Mouse (Mus musculus) forebrain, embryonic 13.5 days (tissue): ENCODE measurements around the gene Il10rb. TPM values are rescaled to one million over a fixed set of nuclear protein-coding genes. Genes with fewer than 3 reads are reported as not detected.
"Not testable (repeated sequence)": the region's sequence is repeated elsewhere in the genome, so short reads cannot be mapped to it uniquely, and the experiment has no call there.

Source experiments
- ATAC-seq: fragments of 200-750 bp; cut with Nextera tagmentation; 2 replicates; pipeline ENCODE4 v1.8.0; 2017
- H3K27ac ChIP-seq: fragments of 300-500 bp; sonication (generic); 2 replicates; pipeline ENCODE4 v1.5.1; 2015; ENCODE audit warnings: inconsistent platforms, mild to moderate bottlenecking, moderate library complexity
- H3K27me3 ChIP-seq: fragments of 300-500 bp; sonication (generic); 2 replicates; pipeline ENCODE4 v1.6.1; 2015; ENCODE audit warnings: mild to moderate bottlenecking, inconsistent platforms
- H3K36me3 ChIP-seq: fragments of 300-500 bp; sonication (generic); 2 replicates; pipeline ENCODE4 v1.6.1; 2015; ENCODE audit warnings: mild to moderate bottlenecking, inconsistent platforms; ENCODE audit not compliant: poor library complexity, severe bottlenecking
- H3K4me1 ChIP-seq: fragments of 300-500 bp; sonication (generic); 2 replicates; pipeline ENCODE4 v1.6.1; 2015; ENCODE audit warnings: inconsistent platforms
- H3K4me2 ChIP-seq: fragments of 300-500 bp; sonication (generic); 2 replicates; pipeline ENCODE4 v1.6.1; 2015; ENCODE audit warnings: inconsistent platforms, mild to moderate bottlenecking, moderate library complexity
- H3K4me3 ChIP-seq: fragments of 300-500 bp; sonication (generic); 2 replicates; pipeline ENCODE4 v1.5.1; 2015; ENCODE audit warnings: mild to moderate bottlenecking, inconsistent platforms
- H3K9ac ChIP-seq: fragments of 300-500 bp; sonication (generic); 2 replicates; pipeline ENCODE4 v1.6.1; 2015; ENCODE audit warnings: mild to moderate bottlenecking, inconsistent platforms
- H3K9me3 ChIP-seq: fragments of 300-500 bp; sonication (generic); replicated peaks from 2 replicates; pipeline ENCODE4 v1.6.1; 2016; ENCODE audit warnings: inconsistent platforms
- WGBS: fragments of 180-500 bp; shearing (Covaris S2); methylation state at CpG from one replicate; pipeline ENCODE4 v1.1.7; 2015; 5-methylcytosine and 5-hydroxymethylcytosine counted together
- polyA plus RNA-seq: library from polyadenylated mRNA; unstranded; fragments of >200 nt; fragmentation: Nextera tagmentation; extraction: Ambion mirVana; gene quantifications from 2 replicates; pipeline ENCODE4 v1.2.1, GENCODE M21; 2015

Gene Il10rb
- polyA plus RNA-seq, 1 experiment from 2014 or later, result 5.9 TPM

- no peak overlapping the region for H3K27ac ChIP-seq
- 81% methylated on average over 8 of the region's 8 CpGs for WGBS
- no peak overlapping the region for H3K9ac ChIP-seq
- H3K9me3 ChIP-seq, result no peaks in the 10 kb centered on the region
- H3K4me2 ChIP-seq, result no peak overlapping the region
- H3K4me3 ChIP-seq, result no peak overlapping the region
- H3K27me3 ChIP-seq, result no peaks in the 10 kb centered on the region
- no peaks in the 10 kb centered on the region for H3K36me3 ChIP-seq
- ATAC-seq, result no peak
- H3K4me1 ChIP-seq, result no peaks in the 10 kb centered on the region
These were observed 22.4 kb downstream of the Il10rb start for GRCm38 (mm10) chr16:91428259-91428865.

GRCm38 (mm10) chr16:91432720-91433328 is 26.9 kb downstream of the Il10rb start:
- ATAC-seq, result no peak
- Histone ChIP-seq H3K36me3 (no peaks in the 10 kb centered on the region), H3K27ac (no peak overlapping the region), H3K9me3 (no peaks in the 10 kb centered on the region), H3K4me2 (no peak overlapping the region), H3K4me3 (no peak overlapping the region), H3K4me1 (no peaks in the 10 kb centered on the region), H3K9ac (no peak overlapping the region), H3K27me3 (no peaks in the 10 kb centered on the region)
- WGBS, result 45% methylated on average over 5 of the region's 5 CpGs

GRCm38 (mm10) chr16:91433329-91433933 is 27.5 kb downstream of the Il10rb start:
- Histone ChIP-seq H3K4me3 (no peak overlapping the region), H3K4me2 (no peak overlapping the region), H3K36me3 (no peaks in the 10 kb centered on the region), H3K4me1 (no peaks in the 10 kb centered on the region), H3K27ac (no peak overlapping the region), H3K9ac (no peak overlapping the region), H3K27me3 (no peaks in the 10 kb centered on the region), H3K9me3 (no peaks in the 10 kb centered on the region)
- WGBS, result 76% methylated on average over 8 of the region's 8 CpGs
- no peak for ATAC-seq

- H3K27ac ChIP-seq, result no peak overlapping the region
- H3K4me1 ChIP-seq, result no peaks in the 10 kb centered on the region
- H3K4me2 ChIP-seq, result no peak overlapping the region
- H3K9me3 ChIP-seq, result no peaks in the 10 kb centered on the region
- H3K4me3 ChIP-seq, result no peak overlapping the region
- ATAC-seq, result no peak
- no peak overlapping the region for H3K9ac ChIP-seq
- H3K27me3 ChIP-seq, result no peaks in the 10 kb centered on the region
- no peaks in the 10 kb centered on the region for H3K36me3 ChIP-seq
- WGBS, result 95% methylated on average over 3 of the region's 3 CpGs
These were observed 28.2 kb downstream of the Il10rb start for GRCm38 (mm10) chr16:91434119-91434518.

GRCm38 (mm10) chr16:91438081-91438480 is 32.1 kb downstream of the Il10rb start:
- Histone ChIP-seq H3K4me2 (no peak overlapping the region), H3K4me3 (no peak overlapping the region), H3K9me3 (no peaks in the 10 kb centered on the region), H3K9ac (no peak overlapping the region), H3K27me3 (no peaks in the 10 kb centered on the region), H3K27ac (no peak overlapping the region), H3K4me1 (no peaks in the 10 kb centered on the region), H3K36me3 (no peaks in the 10 kb centered on the region)
- WGBS, result 84% methylated on average over 3 of the region's 3 CpGs
- no peak for ATAC-seq

- not testable (repeated sequence) for H3K27me3 ChIP-seq, H3K9ac ChIP-seq, H3K4me3 ChIP-seq, ATAC-seq, H3K9me3 ChIP-seq, H3K36me3 ChIP-seq, H3K4me1 ChIP-seq, H3K27ac ChIP-seq, H3K4me2 ChIP-seq
- 83% methylated on average over 1 of the region's 1 CpGs for WGBS
These were observed 32.6 kb downstream of the Il10rb start for GRCm38 (mm10) chr16:91438599-91438998.

GRCm38 (mm10) chr16:91441366-91441765 is 35.4 kb downstream of the Il10rb start:
- 67% methylated on average over 7 of the region's 7 CpGs for WGBS
- Histone ChIP-seq H3K4me1 (no peaks in the 10 kb centered on the region), H3K27ac (no peak overlapping the region), H3K4me3 (no peak overlapping the region), H3K4me2 (no peak overlapping the region), H3K27me3 (no peaks in the 10 kb centered on the region), H3K9ac (no peak overlapping the region), H3K36me3 (no peaks in the 10 kb centered on the region), H3K9me3 (no peaks in the 10 kb centered on the region)
- ATAC-seq, result no peak

- H3K9ac ChIP-seq, result no peak overlapping the region
- H3K36me3 ChIP-seq, result no peaks in the 10 kb centered on the region
- H3K9me3 ChIP-seq, result no peaks in the 10 kb centered on the region
- H3K4me3 ChIP-seq, result no peak overlapping the region
- H3K4me1 ChIP-seq, result no peaks in the 10 kb centered on the region
- no peak for ATAC-seq
- H3K27ac ChIP-seq, result no peak overlapping the region
- H3K27me3 ChIP-seq, result no peaks in the 10 kb centered on the region
- 86% methylated on average over 7 of the region's 7 CpGs for WGBS
- no peak overlapping the region for H3K4me2 ChIP-seq
These were observed 35.9 kb downstream of the Il10rb start for GRCm38 (mm10) chr16:91441811-91442240.

- no peaks in the 10 kb centered on the region for H3K9me3 ChIP-seq
- no peak overlapping the region for H3K9ac ChIP-seq
- H3K27ac ChIP-seq, result no peak overlapping the region
- H3K36me3 ChIP-seq, result no peaks in the 10 kb centered on the region
- no peaks in the 10 kb centered on the region for H3K27me3 ChIP-seq
- no peak overlapping the region for H3K4me2 ChIP-seq
- no peak for ATAC-seq
- H3K4me3 ChIP-seq, result no peak overlapping the region
- WGBS, result 67% methylated on average over 4 of the region's 4 CpGs
- no peaks in the 10 kb centered on the region for H3K4me1 ChIP-seq
These were observed 36.5 kb downstream of the Il10rb start for GRCm38 (mm10) chr16:91442446-91442845.

- no peaks in the 10 kb centered on the region for H3K4me1 ChIP-seq
- H3K36me3 ChIP-seq, result no peaks in the 10 kb centered on the region
- no peak overlapping the region for H3K27ac ChIP-seq
- no peaks in the 10 kb centered on the region for H3K9me3 ChIP-seq
- H3K4me2 ChIP-seq, result no peak overlapping the region
- WGBS, result 85% methylated on average over 8 of the region's 8 CpGs
- no peak for ATAC-seq
- no peak overlapping the region for H3K4me3 ChIP-seq
- no peaks in the 10 kb centered on the region for H3K27me3 ChIP-seq
- no peak overlapping the region for H3K9ac ChIP-seq
These were observed 37.2 kb downstream of the Il10rb start for GRCm38 (mm10) chr16:91443211-91443611.

- Histone ChIP-seq H3K4me3 (no peak overlapping the region), H3K27me3 (no peaks in the 10 kb centered on the region), H3K4me2 (no peak overlapping the region), H3K36me3 (no peaks in the 10 kb centered on the region), H3K4me1 (no peaks in the 10 kb centered on the region), H3K9me3 (no peaks in the 10 kb centered on the region), H3K27ac (no peak overlapping the region), H3K9ac (no peak overlapping the region)
- 93% methylated on average over 4 of the region's 4 CpGs for WGBS
- ATAC-seq, result no peak
These were observed 38.9 kb downstream of the Il10rb start for GRCm38 (mm10) chr16:91444847-91445246.

GRCm38 (mm10) chr16:91445566-91445965 is 39.6 kb downstream of the Il10rb start:
- WGBS, result 92% methylated on average over 5 of the region's 5 CpGs
- no peak for ATAC-seq
- H3K27ac ChIP-seq, result no peak overlapping the region

More at GRCm38 (mm10) chr16:91445566-91445965, 39.6 kb downstream of the Il10rb start:
- Histone ChIP-seq H3K27me3 (no peaks in the 10 kb centered on the region), H3K9me3 (no peaks in the 10 kb centered on the region), H3K36me3 (no peaks in the 10 kb centered on the region), H3K9ac (no peak overlapping the region), H3K4me3 (no peak overlapping the region), H3K4me2 (no peak overlapping the region), H3K4me1 (no peaks in the 10 kb centered on the region)
